Mouse (Mus musculus) embryonic facial prominence, embryonic 12.5 days (tissue): ENCODE measurements around the gene 1500011B03Rik. TPM values are rescaled to one million over a fixed set of nuclear protein-coding genes. Genes with fewer than 3 reads are reported as not detected.
"Not testable (repeated sequence)": the region's sequence is repeated elsewhere in the genome, so short reads cannot be mapped to it uniquely, and the experiment has no call there.

Source experiments
- ATAC-seq: fragments of 200-750 bp; cut with Nextera tagmentation; 2 replicates; pipeline ENCODE4 v1.8.0; 2017; ENCODE audit not compliant: insufficient number of reproducible peaks, insufficient read depth, low FRiP score, low TSS enrichment
- H3K27ac ChIP-seq: fragments of 300-500 bp; sonication (generic); 2 replicates; pipeline ENCODE4 v1.5.1; 2016; ENCODE audit warnings: mild to moderate bottlenecking
- H3K27me3 ChIP-seq: fragments of 300-500 bp; sonication (generic); 2 replicates; pipeline ENCODE4 v1.6.1; 2016; ENCODE audit warnings: mild to moderate bottlenecking, moderate library complexity
- H3K36me3 ChIP-seq: fragments of 300-500 bp; sonication (generic); 2 replicates; pipeline ENCODE4 v1.6.1; 2016; ENCODE audit warnings: mild to moderate bottlenecking
- H3K4me1 ChIP-seq: fragments of 300-500 bp; sonication (generic); 2 replicates; pipeline ENCODE4 v1.6.1; 2016
- H3K4me2 ChIP-seq: fragments of 300-500 bp; sonication (generic); replicated peaks from 2 replicates; pipeline ENCODE4 v1.6.1; 2016; ENCODE audit warnings: mild to moderate bottlenecking, moderate library complexity
- H3K4me3 ChIP-seq: fragments of 300-500 bp; sonication (generic); 2 replicates; pipeline ENCODE4 v1.5.1; 2016; ENCODE audit warnings: mild to moderate bottlenecking
- H3K9ac ChIP-seq: fragments of 300-500 bp; sonication (generic); 2 replicates; pipeline ENCODE4 v1.6.1; 2016; ENCODE audit warnings: mild to moderate bottlenecking, moderate library complexity
- H3K9me3 ChIP-seq: fragments of 300-500 bp; sonication (generic); 2 replicates; pipeline ENCODE4 v1.6.1; 2016; ENCODE audit warnings: mild to moderate bottlenecking, moderate library complexity
- WGBS: fragments of 180-500 bp; shearing (Covaris S2); methylation state at CpG from one replicate; pipeline ENCODE4 v1.1.7; 2016; 5-methylcytosine and 5-hydroxymethylcytosine counted together
- polyA plus RNA-seq: library from polyadenylated mRNA; unstranded; fragments of >200 nt; fragmentation: Nextera tagmentation; extraction: Ambion mirVana; gene quantifications from 2 replicates; pipeline ENCODE4 v1.2.1, GENCODE M21; 2016

The 1500011B03Rik gene
- 109 and 113 TPM in 2 replicates for polyA plus RNA-seq

DNA sequence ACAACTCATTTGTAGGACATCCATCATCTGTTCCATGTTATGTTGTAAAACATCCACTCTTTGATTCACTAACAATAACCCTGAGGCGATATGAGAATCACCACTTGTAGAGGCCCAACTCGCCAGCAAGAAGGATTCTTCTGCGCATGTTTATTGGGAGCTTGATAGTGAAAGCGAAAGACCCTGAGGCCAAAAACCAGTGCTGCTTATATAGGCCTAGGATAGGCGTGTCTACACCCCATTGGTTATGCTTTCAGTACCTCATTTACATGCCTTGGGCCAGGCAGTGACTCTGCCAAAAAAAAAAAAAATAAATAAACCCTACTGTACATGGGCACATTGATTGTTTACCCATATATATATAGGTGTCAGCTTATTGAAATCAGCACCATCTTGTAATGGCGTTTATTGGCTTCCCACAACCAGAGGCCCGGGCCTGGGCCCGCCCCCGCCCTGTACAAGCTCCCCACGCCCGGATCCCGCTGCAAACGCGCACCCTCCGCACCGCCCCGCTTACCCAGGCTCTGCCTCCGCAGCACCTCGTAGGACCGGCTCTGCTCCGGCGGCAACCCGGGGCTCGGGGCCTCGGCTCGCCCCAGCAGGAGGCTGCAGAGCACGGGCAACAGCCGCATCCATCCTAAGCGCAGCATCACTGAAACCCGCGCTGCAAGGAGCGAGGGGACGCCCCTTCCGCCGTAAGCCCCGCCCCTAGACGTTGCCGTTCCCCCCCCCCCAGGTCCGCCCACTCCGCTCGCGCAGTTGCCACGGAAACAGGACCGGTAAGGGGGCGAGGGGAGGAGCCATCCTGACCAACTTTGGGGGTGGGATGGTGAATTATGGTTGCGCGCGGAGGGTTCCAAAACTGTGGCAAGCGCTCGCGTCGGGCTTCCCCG lies at the start of gene 1500011B03Rik:
Gene 1500011B03Rik (minus strand): TSS at position 673 of the 893 bp plus-strand sequence.
- no peaks in the 10 kb centered on the region for H3K9me3 ChIP-seq
- 0 out of 2 replicates have a peak, but pooled peaks cover 5% of the 10 kb centered on the region for H3K4me1 ChIP-seq
- H3K27ac ChIP-seq = peak within 1 kb of the TSS; percentile 82
- H3K4me2 ChIP-seq = peak within 1 kb of the TSS; percentile 49
- peak; percentile 81 for ATAC-seq
- peaks cover 9% of the 10 kb centered on the region for H3K36me3 ChIP-seq
- peak within 1 kb of the TSS; percentile 71 for H3K9ac ChIP-seq
- WGBS = 8% methylated on average over 53 of the region's 53 CpGs
- H3K27me3 ChIP-seq = no peaks in the 10 kb centered on the region
- peak within 1 kb of the TSS; percentile 66 for H3K4me3 ChIP-seq

DNA sequence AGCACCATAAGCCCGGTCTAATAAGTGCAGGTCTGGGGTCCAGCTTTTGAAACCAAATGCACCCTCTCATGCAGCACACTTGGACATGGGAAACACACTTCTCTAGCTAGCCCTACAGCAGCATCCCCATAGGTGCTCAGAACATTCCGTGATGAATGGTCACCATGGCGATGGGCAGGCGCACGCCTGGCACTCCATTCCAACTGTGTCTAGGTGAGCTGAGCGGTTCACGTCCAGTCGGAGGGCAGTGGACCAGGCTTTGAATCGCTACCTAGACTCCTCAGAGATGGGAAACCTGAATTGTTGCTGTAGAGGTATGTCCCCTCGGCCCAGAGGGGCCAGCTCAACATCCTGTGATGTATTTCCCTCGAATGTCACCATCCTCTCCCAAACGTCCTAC lies 42.0 kb upstream of the 1500011B03Rik start:
- H3K27me3 ChIP-seq = no peaks in the 10 kb centered on the region
- no peaks in the 10 kb centered on the region for H3K4me1 ChIP-seq
- no peak overlapping the region for H3K4me2 ChIP-seq
- H3K36me3 ChIP-seq = no peaks in the 10 kb centered on the region
- no peak overlapping the region for H3K27ac ChIP-seq
- no peak overlapping the region for H3K4me3 ChIP-seq
- 91% methylated on average over 12 of the region's 12 CpGs for WGBS
- H3K9ac ChIP-seq = no peak overlapping the region
- H3K9me3 ChIP-seq = peaks cover 14% of the 10 kb centered on the region
- no peak for ATAC-seq

DNA sequence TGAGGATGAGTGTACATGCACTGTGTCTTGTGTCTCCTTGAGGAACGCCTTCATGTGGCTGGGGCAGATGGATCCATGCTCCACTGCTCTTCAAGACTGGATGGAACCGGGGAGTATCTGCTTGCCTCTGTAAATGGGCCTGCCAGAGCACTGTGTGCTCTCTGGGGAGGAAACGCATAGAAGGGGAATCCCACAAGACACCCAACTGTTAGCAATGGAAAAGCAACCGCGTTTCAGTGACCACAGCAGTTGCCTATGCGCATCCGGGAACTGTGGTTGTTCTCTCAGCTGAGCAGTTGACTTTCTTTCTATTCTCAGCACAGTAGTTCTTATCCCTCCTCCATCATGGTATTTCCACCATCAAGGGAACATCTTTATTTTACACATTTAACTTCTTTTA lies 41.5 kb upstream of the 1500011B03Rik start:
- no peak for ATAC-seq
- WGBS = 84% methylated on average over 7 of the region's 7 CpGs
- H3K9ac ChIP-seq = no peak overlapping the region

DNA sequence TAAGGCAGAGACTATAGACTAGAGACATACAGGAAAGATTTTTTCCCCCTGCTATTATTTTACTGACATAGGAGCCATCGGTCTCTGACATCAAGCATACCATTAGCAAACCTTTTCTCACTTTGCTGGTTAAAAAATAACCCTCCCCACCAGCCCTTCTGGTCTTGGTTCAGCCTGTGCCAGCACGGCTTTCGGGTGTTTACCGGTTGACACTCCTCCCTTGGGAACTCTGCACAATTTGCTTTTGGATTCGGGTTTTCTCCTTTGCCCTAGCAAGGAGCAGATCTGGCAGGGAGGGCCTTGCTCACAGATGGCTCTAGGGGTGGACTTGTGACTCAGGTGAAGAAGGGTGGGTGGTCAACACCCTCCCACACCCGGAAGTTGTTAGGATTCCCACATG lies 38.5 kb upstream of the 1500011B03Rik start:
- H3K36me3 ChIP-seq = no peaks in the 10 kb centered on the region
- H3K4me1 ChIP-seq = no peaks in the 10 kb centered on the region
- H3K27me3 ChIP-seq = 0 out of 2 replicates have a peak, but pooled peaks cover 4% of the 10 kb centered on the region
- H3K9ac ChIP-seq = no peak overlapping the region
- no peak overlapping the region for H3K27ac ChIP-seq
- WGBS = 69% methylated on average over 6 of the region's 6 CpGs
- H3K4me3 ChIP-seq = no peak overlapping the region
- H3K9me3 ChIP-seq = no peaks in the 10 kb centered on the region
- no peak for ATAC-seq
- H3K4me2 ChIP-seq = no peak overlapping the region

More for the DNA sequence above, 41.5 kb upstream of the 1500011B03Rik start:
- no peaks in the 10 kb centered on the region for H3K36me3 ChIP-seq
- H3K4me3 ChIP-seq = no peak overlapping the region
- H3K4me2 ChIP-seq = no peak overlapping the region
- H3K4me1 ChIP-seq = no peaks in the 10 kb centered on the region
- no peaks in the 10 kb centered on the region for H3K27me3 ChIP-seq
- H3K9me3 ChIP-seq = peaks cover 14% of the 10 kb centered on the region
- no peak overlapping the region for H3K27ac ChIP-seq

DNA sequence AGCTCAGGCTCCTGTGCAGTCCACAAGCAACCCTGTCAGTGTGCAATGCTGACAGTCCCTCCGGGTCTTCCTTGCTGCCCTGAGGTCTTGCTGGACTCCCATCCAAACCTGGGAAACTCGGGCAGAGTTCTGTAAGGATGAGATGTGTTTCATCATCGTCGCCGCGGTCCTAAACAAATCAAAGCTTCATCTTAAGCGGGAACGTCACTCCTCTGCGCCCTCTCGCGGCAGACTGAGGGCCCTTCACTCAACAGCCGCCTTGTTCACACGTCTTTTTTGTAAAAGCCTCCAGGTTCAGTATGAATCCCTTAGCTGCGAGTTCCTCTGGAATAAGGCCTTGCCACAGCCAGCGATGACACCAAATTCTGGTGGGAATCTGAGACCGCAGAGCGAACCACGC lies 36.0 kb upstream of the 1500011B03Rik start:
- Histone ChIP-seq H3K27me3 (0 out of 2 replicates have a peak, but pooled peaks cover 4% of the 10 kb centered on the region), H3K36me3 (no peaks in the 10 kb centered on the region), H3K9ac (no peak overlapping the region), H3K4me1 (peaks cover 2% of the 10 kb centered on the region), H3K9me3 (no peaks in the 10 kb centered on the region), H3K4me3 (peak overlapping the region; percentile 28), H3K4me2 (peak overlapping the region; percentile 53), H3K27ac (no peak overlapping the region)
- ATAC-seq = no peak
- WGBS = 5% methylated on average over 18 of the region's 18 CpGs

DNA sequence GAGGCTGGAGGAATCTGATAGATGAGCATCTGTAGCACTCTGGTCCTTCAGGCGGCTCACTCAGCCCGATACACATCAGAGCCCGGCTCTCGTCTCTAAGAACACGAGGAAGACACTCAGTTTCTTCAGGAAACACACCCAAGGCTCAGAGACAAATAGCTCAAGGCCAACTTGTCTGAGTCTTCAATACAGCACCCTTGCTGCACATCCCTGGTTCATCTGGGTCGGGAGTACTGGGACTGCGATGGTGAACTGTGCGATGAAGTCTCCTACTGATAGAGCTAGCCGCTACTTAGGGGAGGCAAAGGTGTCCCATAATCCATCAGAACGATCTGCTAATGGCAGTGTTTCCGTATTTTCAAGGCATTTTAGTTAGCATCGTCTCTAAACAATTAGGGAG lies 35.3 kb upstream of the 1500011B03Rik start, which contains the start of gene Gm9936:
Gene Gm9936 (minus strand): TSS at position 101 of the 400 bp plus-strand sequence.
- H3K9me3 ChIP-seq = no peaks in the 10 kb centered on the region
- H3K4me3 ChIP-seq = peak within 1 kb of the TSS; percentile 28
- H3K4me2 ChIP-seq = peak within 1 kb of the TSS; percentile 53
- H3K27ac ChIP-seq = no peak within 1 kb of the TSS
- peaks cover 4% of the 10 kb centered on the region for H3K4me1 ChIP-seq
- no peak for ATAC-seq
- 0 out of 2 replicates have a peak, but pooled peaks cover 4% of the 10 kb centered on the region for H3K27me3 ChIP-seq
- WGBS = 86% methylated on average over 12 of the region's 12 CpGs
- H3K36me3 ChIP-seq = no peaks in the 10 kb centered on the region
- no peak within 1 kb of the TSS for H3K9ac ChIP-seq

DNA sequence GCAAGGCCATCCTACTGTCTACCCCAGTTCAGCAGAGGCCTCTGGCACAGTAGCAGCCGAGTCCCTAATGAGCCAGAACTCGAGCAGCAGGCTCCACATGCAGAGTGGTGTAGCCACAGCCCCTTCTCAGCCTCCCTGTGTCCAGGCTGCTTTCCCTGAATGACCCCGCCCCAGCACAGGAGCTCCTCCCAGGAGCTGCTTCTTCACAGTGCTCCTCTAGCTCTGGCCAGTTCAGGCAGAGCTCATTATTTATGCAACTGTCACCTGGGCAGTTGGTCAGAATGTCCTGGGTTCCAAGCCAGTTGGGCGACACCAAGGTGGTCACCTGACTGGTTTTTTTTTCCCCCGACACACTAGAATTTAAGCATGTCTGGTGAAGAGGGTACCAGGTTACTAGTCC lies 30.1 kb upstream of the 1500011B03Rik start, which contains the start of gene 4930519G04Rik:
Gene 4930519G04Rik (plus strand): TSS at position 301 of the 400 bp plus-strand sequence.
- H3K4me2 ChIP-seq, H3K4me3 ChIP-seq, H3K4me1 ChIP-seq, H3K9me3 ChIP-seq, ATAC-seq, H3K36me3 ChIP-seq, H3K27ac ChIP-seq, H3K27me3 ChIP-seq, H3K9ac ChIP-seq: not testable (repeated sequence)
- WGBS = 66% methylated on average over 3 of the region's 5 CpGs

DNA sequence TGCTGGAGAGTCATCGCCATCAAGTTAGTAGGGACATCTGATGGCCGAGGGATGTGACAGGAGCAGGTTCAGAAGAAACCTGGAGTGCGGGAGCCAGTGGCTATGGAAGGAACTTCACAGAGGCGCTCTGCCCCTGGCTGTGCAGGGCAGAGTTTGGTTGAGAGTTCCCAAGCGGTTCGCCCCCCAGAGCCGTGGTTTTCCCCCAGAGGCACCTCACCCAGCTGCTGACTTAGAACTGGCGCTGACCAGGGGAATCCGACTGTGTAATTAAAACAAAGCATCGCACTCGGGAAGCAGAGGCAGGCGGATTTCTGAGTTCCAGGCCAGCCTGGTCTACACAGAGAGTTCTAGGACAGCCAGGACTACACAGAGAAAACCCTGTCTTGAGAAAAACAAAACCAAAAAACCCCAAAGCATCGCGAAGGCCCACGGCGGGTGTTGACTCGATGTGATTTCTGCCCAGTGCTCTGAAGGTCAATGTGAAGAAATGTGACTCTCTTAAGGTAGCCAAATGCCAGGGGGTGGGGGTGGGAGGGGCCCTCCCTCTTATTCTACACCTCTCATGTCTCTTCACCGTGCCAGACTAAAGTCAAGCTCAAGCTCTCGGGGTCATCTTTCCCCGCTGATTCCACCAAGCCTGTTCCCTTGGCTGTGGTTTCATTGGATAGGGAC lies 28.4 kb upstream of the 1500011B03Rik start:
- Histone ChIP-seq H3K9ac (no peak overlapping the region), H3K4me2 (no peak overlapping the region), H3K9me3 (no peaks in the 10 kb centered on the region), H3K27ac (no peak overlapping the region), H3K27me3 (no peaks in the 10 kb centered on the region), H3K36me3 (no peaks in the 10 kb centered on the region), H3K4me1 (peaks cover 4% of the 10 kb centered on the region), H3K4me3 (no peak overlapping the region)
- ATAC-seq = no peak
- WGBS = 82% methylated on average over 20 of the region's 20 CpGs

DNA sequence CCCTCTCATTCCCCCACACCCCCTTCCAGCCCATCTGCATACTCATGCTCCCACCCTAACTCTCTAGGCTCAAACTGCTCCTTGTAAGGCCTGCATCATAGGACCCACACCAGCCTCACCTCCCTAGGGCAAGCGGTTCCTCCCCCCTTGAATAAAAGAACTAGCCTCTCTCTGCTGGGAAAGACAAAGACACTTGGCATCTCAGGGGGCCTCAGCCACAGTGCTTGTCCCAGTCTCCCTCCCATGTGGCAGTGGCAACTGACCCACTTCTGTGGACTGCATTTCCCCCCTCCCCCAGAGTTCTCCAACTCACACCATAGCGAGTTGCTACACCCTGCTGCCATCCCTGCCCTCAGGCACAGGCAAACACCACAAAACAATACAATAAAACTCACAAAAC lies 21.1 kb upstream of the 1500011B03Rik start:
- not testable (repeated sequence) for H3K4me3 ChIP-seq, ATAC-seq, H3K4me2 ChIP-seq, H3K27ac ChIP-seq, H3K36me3 ChIP-seq, H3K27me3 ChIP-seq, H3K9ac ChIP-seq, H3K9me3 ChIP-seq
- WGBS = 56% methylated on average over 2 of the region's 2 CpGs
- peaks cover 15% of the 10 kb centered on the region for H3K4me1 ChIP-seq

DNA sequence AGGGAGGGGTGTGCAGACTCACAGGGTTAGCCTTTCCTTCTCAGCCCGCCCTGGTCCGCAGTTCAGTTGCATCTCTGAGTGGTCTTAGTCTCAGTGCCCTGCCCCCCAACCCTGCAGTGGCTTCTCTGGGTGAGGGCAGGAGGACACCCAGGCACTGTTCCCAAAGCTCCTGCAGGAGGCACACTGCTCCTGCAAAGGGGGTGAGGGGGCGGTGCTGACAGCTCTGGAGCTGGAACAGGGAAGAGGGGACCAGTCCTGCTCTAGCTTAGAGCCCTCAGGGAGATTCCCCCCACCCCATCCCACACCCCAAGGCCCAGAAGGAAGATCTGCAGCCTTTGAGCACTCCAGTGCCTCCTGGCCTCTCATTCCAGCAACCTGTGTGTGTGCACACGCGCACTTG lies 19.4 kb upstream of the 1500011B03Rik start:
- peak; percentile 44; the same call in 1 of the 2 replicates for ATAC-seq
- no peaks in the 10 kb centered on the region for H3K9me3 ChIP-seq
- H3K4me2 ChIP-seq = no peak overlapping the region
- peaks cover 15% of the 10 kb centered on the region for H3K4me1 ChIP-seq
- H3K27ac ChIP-seq = peak overlapping the region; percentile 30; the same call in 1 of the 2 replicates
- no peaks in the 10 kb centered on the region for H3K36me3 ChIP-seq
- H3K4me3 ChIP-seq = no peak overlapping the region
- WGBS = 63% methylated on average over 5 of the region's 5 CpGs
- no peak overlapping the region for H3K9ac ChIP-seq
- H3K27me3 ChIP-seq = no peaks in the 10 kb centered on the region

DNA sequence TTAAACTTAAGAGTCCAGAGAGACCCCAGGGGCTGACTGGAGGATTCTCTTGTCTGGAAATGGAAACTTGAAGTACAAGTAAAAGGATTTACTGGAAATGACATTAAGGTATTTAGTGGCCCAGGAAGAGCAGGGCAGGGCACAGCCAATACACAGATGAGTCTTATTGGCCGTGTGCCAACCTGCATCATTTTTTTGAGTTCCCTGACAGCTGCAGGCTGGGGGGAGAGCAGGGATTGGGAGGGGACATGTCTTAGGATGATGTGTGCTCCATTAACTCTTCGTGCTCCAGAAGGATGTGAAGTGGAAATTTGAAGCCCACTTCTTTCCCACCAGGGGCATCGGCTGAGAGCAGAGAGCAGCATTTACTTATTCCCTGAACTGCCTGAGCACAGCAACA lies 18.9 kb upstream of the 1500011B03Rik start:
- H3K9ac ChIP-seq, H3K9me3 ChIP-seq, H3K4me3 ChIP-seq, H3K4me2 ChIP-seq, H3K36me3 ChIP-seq, ATAC-seq, H3K27me3 ChIP-seq: not testable (repeated sequence)
- WGBS = 32% methylated on average over 3 of the region's 3 CpGs
- Histone ChIP-seq H3K27ac (peak overlapping the region; percentile 69; the same call in 1 of the 2 replicates), H3K4me1 (peaks cover 15% of the 10 kb centered on the region)
